Mouse (Mus musculus) macrophage (primary cell): ENCODE measurements around the gene Mgat5. TPM values are rescaled to one million over a fixed set of nuclear protein-coding genes. Genes with fewer than 3 reads are reported as not detected.

Source experiments
- H3K27ac ChIP-seq: fragments of 350-480 bp; formaldehyde crosslinking; 2 replicates; pipeline ENCODE4 v1.9.0; 2021
- H3K36me3 ChIP-seq: fragments of 350-480 bp; formaldehyde crosslinking; 2 replicates; pipeline ENCODE4 v1.9.0; 2021; ENCODE audit errors: inconsistent target
- H3K4me3 ChIP-seq: fragments of 350-480 bp; formaldehyde crosslinking; 2 replicates; pipeline ENCODE4 v1.9.0; 2021; ENCODE audit errors: inconsistent target
- H3K79me2 ChIP-seq: fragments of 350-480 bp; formaldehyde crosslinking; 2 replicates; pipeline ENCODE4 v1.9.0; 2021; ENCODE audit errors: inconsistent target
- WGBS: methylation state at CpG from one replicate; pipeline ENCODE4 v1.1.7; 2026; ENCODE audit warnings: inconsistent platforms; ENCODE audit not compliant: missing documents; 5-methylcytosine and 5-hydroxymethylcytosine counted together
- polyA plus RNA-seq: library from polyadenylated mRNA; stranded (reverse); fragments of 250-400 nt; gene quantifications from 3 replicates; pipeline ENCODE4 v1.2.4, GENCODE M21; 2018; ENCODE audit warnings: inconsistent platforms

The Mgat5 gene
- polyA plus RNA-seq, 1 experiment from 2014 or later = 29.7 TPM

DNA sequence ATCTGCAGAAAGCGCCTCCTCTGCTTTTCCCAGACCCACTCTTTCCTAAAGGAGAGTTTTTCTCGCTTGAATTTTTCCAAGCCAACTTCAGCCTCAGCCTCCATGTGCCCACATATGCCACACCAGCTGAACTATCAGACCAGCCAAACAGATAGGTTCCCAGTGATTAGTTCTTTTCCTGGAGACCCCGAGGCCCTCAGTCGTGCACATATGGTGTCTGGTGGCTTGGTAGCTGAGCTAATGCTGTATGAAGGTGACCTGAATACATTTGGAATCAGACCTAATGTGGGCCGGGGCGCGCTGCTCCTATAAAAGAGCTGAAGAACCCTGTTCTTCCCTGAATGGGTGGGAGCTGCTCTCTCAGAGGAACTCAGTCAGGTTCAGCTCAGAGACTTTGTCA is 225.5 kb downstream of the Mgat5 start:
- H3K27ac ChIP-seq = no peak overlapping the region

GRCm38 (mm10) chr1:127434829-127435228 is 230.0 kb downstream of the Mgat5 start:
- H3K79me2 ChIP-seq = no peaks in the 10 kb centered on the region
- H3K4me3 ChIP-seq = no peak overlapping the region
- peaks cover 27% of the 10 kb centered on the region; the same call in 1 of the 2 replicates for H3K36me3 ChIP-seq
- no peak overlapping the region for H3K27ac ChIP-seq
- whole genome bisulfite sequencing = 74% methylated on average over 4 of the region's 4 CpGs

More for the DNA sequence above, 225.5 kb downstream of the Mgat5 start:
- H3K36me3 ChIP-seq = peaks cover 21% of the 10 kb centered on the region; the same call in 1 of the 2 replicates
- H3K79me2 ChIP-seq = no peaks in the 10 kb centered on the region
- H3K4me3 ChIP-seq = no peak overlapping the region
- 88% methylated on average over 7 of the region's 7 CpGs for WGBS

DNA sequence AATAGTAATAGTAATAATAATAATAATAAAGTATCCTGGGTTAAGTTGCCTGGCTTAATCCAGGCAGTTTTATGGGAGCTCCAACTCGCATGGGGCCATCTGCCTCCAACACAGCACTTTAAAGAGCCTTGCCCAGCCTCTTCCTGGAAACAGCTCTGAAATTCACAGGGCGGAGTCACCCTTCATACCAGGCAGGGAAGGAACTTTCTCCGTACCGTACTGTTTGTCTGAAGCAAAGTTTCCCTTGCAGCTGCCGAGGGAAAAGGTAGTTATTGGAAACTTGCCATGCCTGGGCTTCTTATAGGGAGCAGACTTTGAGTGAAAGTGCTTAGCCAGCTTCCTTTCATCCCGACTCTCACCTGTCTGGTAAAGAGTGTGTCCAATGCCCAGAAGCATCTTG is 232.3 kb downstream of the Mgat5 start:
- no peak overlapping the region for H3K4me3 ChIP-seq
- no peak overlapping the region for H3K27ac ChIP-seq
- H3K36me3 ChIP-seq = peaks cover 17% of the 10 kb centered on the region; the same call in 1 of the 2 replicates
- no peaks in the 10 kb centered on the region for H3K79me2 ChIP-seq
- WGBS = 92% methylated on average over 6 of the region's 6 CpGs

GRCm38 (mm10) chr1:127439452-127439891 is 234.7 kb downstream of the Mgat5 start:
- Histone ChIP-seq H3K27ac (no peak overlapping the region), H3K79me2 (no peaks in the 10 kb centered on the region), H3K36me3 (peaks cover 10% of the 10 kb centered on the region; the same call in 1 of the 2 replicates), H3K4me3 (no peak overlapping the region)
- WGBS = 96% methylated on average over 9 of the region's 9 CpGs

DNA sequence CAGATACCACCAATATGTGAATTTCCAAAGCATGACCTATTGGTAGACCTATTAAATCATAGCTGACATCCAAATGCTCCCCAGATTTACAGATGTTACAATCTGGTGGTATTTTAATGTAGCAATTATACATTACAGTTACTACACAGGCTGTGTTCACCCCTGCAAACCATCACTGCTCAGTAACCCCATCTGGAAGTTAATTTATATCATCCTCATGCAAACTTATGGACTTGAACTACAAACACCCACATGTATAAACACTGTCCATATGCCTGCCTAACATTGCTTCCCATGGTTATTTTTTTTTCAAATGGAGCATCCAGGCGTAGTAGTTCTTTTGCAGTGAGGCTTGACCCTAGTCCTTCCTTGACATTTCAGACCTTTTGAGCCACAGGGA is 236.2 kb downstream of the Mgat5 start:
- no peak overlapping the region for H3K27ac ChIP-seq
- H3K4me3 ChIP-seq = no peak overlapping the region
- H3K36me3 ChIP-seq = peaks cover 23% of the 10 kb centered on the region
- no peaks in the 10 kb centered on the region for H3K79me2 ChIP-seq
- WGBS = 100% methylated on average over 1 of the region's 1 CpGs

DNA sequence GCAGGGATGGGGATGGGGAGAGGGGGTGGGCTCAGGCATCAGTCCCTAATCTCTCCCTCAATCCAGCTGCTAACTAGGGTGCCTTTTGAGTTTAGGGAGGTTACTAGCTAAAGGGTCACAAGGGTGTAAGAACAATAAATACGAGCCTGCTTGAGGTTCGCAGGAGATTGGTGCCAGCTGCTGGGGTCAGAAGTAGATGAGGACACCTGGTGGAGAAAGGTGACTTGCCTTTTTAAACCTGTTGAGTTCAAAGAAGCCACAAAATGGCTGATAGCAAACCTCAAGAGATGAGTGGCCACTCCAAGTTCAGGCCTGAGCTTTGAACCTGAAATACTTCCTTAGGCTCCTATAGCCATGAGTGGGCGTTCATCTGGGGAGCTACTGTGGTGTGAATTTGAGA is 236.9 kb downstream of the Mgat5 start:
- WGBS = 77% methylated on average over 3 of the region's 3 CpGs
- Histone ChIP-seq H3K79me2 (no peaks in the 10 kb centered on the region), H3K4me3 (no peak overlapping the region), H3K27ac (no peak overlapping the region), H3K36me3 (peaks cover 30% of the 10 kb centered on the region)

DNA sequence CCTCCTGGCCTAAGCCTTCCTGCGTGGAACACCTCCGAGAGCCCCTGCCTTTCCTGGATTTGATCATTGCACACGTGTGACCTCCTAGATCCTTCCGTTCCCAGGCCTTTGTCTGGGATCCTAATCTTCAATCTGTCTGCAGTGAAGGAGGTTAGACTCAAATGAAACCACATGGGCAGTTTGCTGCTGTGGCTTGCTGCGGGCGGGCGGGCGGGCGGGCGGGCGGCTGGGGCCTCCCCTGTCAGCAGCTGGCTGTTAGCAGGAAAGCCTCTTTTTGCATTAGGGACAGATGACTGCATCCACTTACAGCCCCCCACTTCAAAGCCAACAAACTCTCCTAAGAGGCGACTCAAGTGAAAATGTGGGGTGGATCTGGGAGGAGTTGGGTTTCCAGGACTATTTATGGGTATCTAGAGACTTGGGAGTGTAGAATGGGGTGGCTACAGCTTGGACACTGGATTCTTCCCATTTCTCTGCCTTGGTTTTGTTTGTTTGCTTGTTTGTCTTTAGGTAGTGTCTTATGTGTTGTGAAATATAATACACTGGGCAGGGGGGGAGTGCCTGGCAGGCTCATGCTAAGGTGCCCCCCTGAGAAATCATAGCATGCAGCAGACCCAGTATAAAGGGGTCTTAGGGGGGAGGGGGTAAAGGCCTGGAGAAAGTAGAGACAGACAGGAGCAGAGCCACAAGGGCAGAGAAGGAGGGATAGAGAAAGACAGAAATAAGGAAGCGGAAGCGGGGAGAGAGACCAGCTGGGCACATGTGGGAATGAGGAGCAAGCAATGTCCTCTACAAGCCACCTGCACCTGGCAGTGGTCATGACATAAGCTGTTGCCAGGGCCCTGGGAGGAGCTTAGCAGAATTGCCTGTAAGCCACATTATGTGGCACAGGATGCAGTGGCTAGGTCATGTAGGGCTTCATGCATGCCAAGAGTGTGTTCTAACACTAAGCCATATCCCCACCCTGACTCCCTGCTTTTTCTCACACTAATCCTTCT is 238.4 kb downstream of the Mgat5 start:
- Histone ChIP-seq H3K79me2 (no peaks in the 10 kb centered on the region), H3K36me3 (peaks cover 40% of the 10 kb centered on the region), H3K4me3 (no peak overlapping the region), H3K27ac (no peak overlapping the region)
- WGBS = 96% methylated on average over 10 of the region's 14 CpGs

DNA sequence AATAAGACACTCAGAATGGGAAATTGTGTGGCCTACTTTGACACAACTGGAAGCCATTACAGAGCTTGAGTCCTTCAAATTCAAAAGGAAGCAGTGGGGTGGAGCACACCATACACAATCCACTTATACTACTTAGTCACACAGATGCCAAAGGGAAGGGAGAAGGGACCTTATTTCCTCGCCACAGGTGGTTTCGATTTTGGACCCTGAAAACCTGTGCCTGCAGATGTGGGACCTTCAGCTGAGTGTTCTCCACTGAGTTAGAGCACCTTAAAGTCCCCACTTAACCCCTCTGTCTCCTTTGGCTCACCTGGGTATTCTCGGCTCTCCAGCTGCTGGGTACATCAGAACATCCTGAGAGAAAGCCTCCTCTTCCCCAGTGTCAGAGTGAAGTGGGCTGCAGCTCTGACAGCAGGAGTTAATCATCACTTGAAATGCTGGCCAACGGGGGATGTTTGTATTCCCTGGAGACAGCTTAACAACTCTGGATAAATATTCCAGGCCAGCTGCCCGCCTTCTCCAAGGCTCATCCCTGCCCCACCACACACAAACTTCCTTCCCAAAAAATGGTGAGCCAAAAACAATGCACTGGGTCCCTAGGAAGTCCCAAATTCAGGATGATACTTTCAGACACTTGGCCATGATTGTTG is 240.1 kb downstream of the Mgat5 start:
- Histone ChIP-seq H3K4me3 (no peak overlapping the region), H3K27ac (no peak overlapping the region), H3K36me3 (peaks cover 44% of the 10 kb centered on the region), H3K79me2 (no peaks in the 10 kb centered on the region)
- 98% methylated on average over 5 of the region's 5 CpGs for WGBS

DNA sequence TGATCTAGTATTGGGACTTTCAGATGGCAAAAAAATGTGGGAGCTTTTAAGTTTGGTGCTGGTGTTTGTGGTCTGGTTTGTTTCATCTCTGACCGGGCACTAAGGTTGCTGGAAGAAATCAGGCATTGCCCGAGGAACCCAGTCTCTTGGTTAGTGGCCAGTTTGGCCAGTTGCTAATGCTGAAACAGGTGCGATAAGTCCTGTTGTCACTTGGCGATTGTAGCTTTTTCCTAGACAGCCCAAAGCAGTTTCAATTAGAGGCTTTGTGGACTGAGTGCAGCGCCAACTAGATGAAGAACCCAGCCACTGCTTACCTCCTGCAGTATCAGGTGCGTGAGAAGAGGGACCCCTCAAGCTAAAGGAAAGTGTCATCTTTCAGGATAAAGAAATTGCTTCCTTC is 248.6 kb downstream of the Mgat5 start:
- Histone ChIP-seq H3K79me2 (no peaks in the 10 kb centered on the region), H3K36me3 (peaks cover 21% of the 10 kb centered on the region; the same call in 1 of the 2 replicates), H3K4me3 (no peak overlapping the region), H3K27ac (no peak overlapping the region)
- WGBS = 91% methylated on average over 6 of the region's 6 CpGs

DNA sequence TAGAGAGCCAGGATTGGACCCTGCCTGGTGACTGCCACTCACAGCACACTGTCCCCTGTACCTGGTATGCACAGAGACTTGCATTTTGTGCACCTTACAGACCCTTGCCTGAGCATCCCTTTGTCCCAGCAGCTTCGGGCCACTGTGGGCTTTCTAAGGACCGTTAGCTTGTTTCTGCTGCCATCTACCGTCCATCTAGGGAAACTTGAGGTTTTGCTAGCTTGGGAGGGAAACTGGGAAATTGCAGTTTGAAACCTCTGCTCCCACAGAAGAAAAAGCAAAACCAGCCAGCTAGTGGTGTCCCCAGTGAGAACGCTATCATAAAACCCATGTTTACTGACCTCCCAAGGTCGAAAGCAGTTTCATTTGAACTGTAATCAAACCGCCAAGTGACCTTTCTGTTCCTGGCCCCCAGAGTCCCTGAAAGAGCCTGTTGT is 254.2 kb downstream of the Mgat5 start:
- no peak overlapping the region for H3K27ac ChIP-seq
- WGBS = 31% methylated on average over 6 of the region's 6 CpGs
- H3K4me3 ChIP-seq = no peak overlapping the region
- peaks cover 39% of the 10 kb centered on the region for H3K36me3 ChIP-seq
- no peaks in the 10 kb centered on the region for H3K79me2 ChIP-seq

- H3K79me2 ChIP-seq = no peaks in the 10 kb centered on the region
- no peak overlapping the region for H3K27ac ChIP-seq
- WGBS = 95% methylated on average over 7 of the region's 7 CpGs
- no peak overlapping the region for H3K4me3 ChIP-seq
- peaks cover 39% of the 10 kb centered on the region for H3K36me3 ChIP-seq
Measured at GRCm38 (mm10) chr1:127459576-127459975, 254.8 kb downstream of the Mgat5 start.

DNA sequence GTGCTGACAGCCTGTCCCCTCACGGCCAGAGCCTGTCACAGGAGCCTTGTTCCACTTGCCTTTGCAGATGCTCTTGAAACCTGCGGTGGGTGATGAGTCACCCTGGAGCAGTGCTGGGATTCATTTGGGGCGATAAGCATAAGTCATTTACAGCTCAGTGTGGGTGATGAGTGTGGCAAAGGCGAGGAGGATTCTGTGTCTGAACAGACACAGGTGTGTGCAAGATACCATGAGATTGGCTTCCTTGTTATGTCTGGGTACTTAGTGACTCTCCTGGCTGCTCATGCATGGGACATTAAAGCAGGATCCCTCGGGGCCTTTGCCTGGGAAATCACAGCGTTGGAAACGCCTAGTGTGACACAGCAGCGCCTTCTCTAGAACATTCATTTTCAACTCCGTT is 256.2 kb downstream of the Mgat5 start:
- Histone ChIP-seq H3K79me2 (no peaks in the 10 kb centered on the region), H3K4me3 (no peak overlapping the region), H3K27ac (no peak overlapping the region), H3K36me3 (peaks cover 49% of the 10 kb centered on the region)
- WGBS = 96% methylated on average over 9 of the region's 9 CpGs

DNA sequence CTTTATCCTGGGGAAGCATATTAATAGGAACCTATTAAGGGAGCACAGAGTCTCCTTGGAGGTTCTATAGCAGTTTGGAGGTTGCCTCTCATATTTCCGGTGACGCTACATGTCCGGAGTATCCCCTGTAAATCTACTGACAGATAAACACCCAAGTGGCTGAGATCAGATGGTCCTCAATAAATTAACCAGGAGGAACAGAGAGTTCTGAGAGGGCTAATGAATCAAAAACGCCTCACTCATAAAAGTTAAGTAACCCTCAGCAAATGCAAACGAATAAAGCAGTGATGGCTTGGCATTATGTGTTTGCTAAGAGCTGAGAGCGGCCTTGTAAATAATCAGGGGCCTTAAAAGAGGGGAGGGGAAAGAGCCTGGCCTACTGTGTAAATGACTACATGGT is 259.2 kb downstream of the Mgat5 start:
- H3K27ac ChIP-seq = no peak overlapping the region
- 97% methylated on average over 6 of the region's 6 CpGs for WGBS
- peaks cover 44% of the 10 kb centered on the region for H3K36me3 ChIP-seq
- H3K79me2 ChIP-seq = no peaks in the 10 kb centered on the region
- no peak overlapping the region for H3K4me3 ChIP-seq

DNA sequence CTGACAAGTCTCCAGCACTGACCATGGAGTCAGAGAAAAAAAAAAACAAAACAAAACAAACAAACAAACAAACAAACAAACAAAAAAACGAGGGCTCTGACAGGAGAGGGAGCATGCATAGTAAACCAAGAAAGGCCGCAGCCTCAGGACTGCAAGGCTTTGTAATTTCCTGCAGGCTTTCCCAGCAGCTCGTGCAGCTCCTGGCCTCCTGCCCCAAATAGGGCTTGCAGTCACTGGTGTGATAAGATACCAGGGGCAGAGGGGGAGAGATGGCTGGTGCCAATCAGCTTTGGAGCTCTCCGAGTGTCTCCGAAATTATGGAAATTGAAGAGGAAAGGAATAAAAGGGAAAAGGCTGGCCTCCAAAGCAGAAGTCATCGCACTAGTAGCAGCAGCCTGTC is 260.5 kb downstream of the Mgat5 start:
- no peak overlapping the region for H3K27ac ChIP-seq
- H3K36me3 ChIP-seq = peaks cover 35% of the 10 kb centered on the region
- no peaks in the 10 kb centered on the region for H3K79me2 ChIP-seq
- WGBS = 80% methylated on average over 6 of the region's 6 CpGs
- no peak overlapping the region for H3K4me3 ChIP-seq

DNA sequence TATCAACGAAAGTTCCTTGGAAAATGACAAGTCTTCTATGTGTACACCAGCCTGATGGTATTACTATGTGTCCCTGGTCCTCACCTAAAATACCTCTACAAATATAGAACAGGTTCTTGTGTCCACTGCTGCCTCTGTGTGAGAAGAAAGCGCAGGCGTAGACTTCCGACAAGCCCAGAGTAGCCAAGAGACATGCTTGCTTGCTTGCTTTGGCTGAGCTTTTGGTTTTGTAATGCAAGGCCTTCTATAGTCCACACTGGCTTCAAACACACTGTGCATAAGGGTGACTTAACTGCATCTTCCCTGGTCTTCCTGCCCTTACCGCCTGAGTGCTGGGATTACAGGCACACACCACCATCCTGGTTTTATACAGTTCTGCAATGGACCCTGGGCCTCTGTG is 262.4 kb downstream of the Mgat5 start:
- 93% methylated on average over 5 of the region's 5 CpGs for WGBS
- Histone ChIP-seq H3K79me2 (no peaks in the 10 kb centered on the region), H3K36me3 (peaks cover 39% of the 10 kb centered on the region)

More for the DNA sequence above, 262.4 kb downstream of the Mgat5 start:
- Histone ChIP-seq H3K27ac (no peak overlapping the region), H3K4me3 (no peak overlapping the region)
